Mouse (Mus musculus): ENCODE results near the gene Lhx3.

- no peak for TF ChIP-seq ZNF384 (IDR thresholded peaks at IDR 0.05; ENCODE audit: low read depth, low read length)
- no peak for TF ChIP-seq SMC3 (IDR thresholded peaks at IDR 0.05; ENCODE audit: low read depth, low read length)
- TF ChIP-seq CTCF (conservative IDR thresholded peaks at IDR 0.05 in 1 of 2, IDR thresholded peaks at IDR 0.05 in 1 of 2; ENCODE audit: low read depth in 2 of 2, low read length in 2 of 2): no peak
- TF ChIP-seq E2F4 (IDR thresholded peaks at IDR 0.05; ENCODE audit: insufficient replicate concordance, low read depth, low read length): no peak
- no peak for TF ChIP-seq EP300 (IDR thresholded peaks at IDR 0.05; ENCODE audit: low read length)
- TF ChIP-seq GABPA (IDR thresholded peaks at IDR 0.05; ENCODE audit: insufficient replicate concordance, low read depth, low read length): no peak
- TF ChIP-seq CHD2 (IDR thresholded peaks at IDR 0.05; ENCODE audit: low read length): no peak
- TF ChIP-seq POLR2A (IDR thresholded peaks at IDR 0.05; ENCODE audit: low read depth, low read length): no peak
- TF ChIP-seq MYC (IDR thresholded peaks at IDR 0.05; ENCODE audit: low read depth, low read length): no peak
- no peak for TF ChIP-seq IRF4 (IDR thresholded peaks at IDR 0.05; ENCODE audit: low read depth, low read length)
- TF ChIP-seq USF1 (IDR thresholded peaks at IDR 0.05; ENCODE audit: low read depth, low read length): no peak
- TF ChIP-seq RAD21 (IDR thresholded peaks at IDR 0.05; ENCODE audit: low read depth, low read length): no peak
- TF ChIP-seq MAZ (IDR thresholded peaks at IDR 0.05; ENCODE audit: low read depth, low read length): no peak
- TF ChIP-seq KAT2A (IDR thresholded peaks at IDR 0.05; ENCODE audit: insufficient replicate concordance, low read length): no peak
Observed at GRCm38 (mm10) chr2:26201926-26202848, 5.9 kb downstream of the Lhx3 start.
